Mouse (Mus musculus): Measurements from ENCODE around the gene Ythdf1. TPM values are rescaled to one million over a fixed set of nuclear protein-coding genes. Genes with fewer than 3 reads are reported as not detected.

Ythdf1 gene
- polyA plus RNA-seq, 1 experiment from 2014 or later: 68.5 TPM

GRCm38 (mm10) chr2:180954061-180955047 is 33.6 kb upstream of the Ythdf1 start, which contains the start of gene Nkain4:
Nkain4 (minus strand) TSS chr2:180954699.
- ATAC-seq (ENCODE audit: low FRiP score): peak; percentile 95
- Histone ChIP-seq H3K27ac (ENCODE audit: low read depth, low read length) (peak within 1 kb of the TSS; percentile 95), H3K9me3 (ENCODE audit: control insufficient read depth, low read length) (no peaks in the 10 kb centered on the region), H3K9ac (ENCODE audit: low read length) (peak within 1 kb of the TSS; percentile 74), H3K36me3 (ENCODE audit: control insufficient read depth, insufficient read depth, low read length) (no peaks in the 10 kb centered on the region), H3K4me2 (peak within 1 kb of the TSS; percentile 90), H3K4me3 (ENCODE audit: low read depth, low read length) (peak within 1 kb of the TSS; percentile 65), H3K4me1 (ENCODE audit: control insufficient read depth, insufficient read depth, low read length) (peaks cover 35% of the 10 kb centered on the region), H3K27me3 (ENCODE audit: control insufficient read depth, insufficient read depth, low read length) (no peaks in the 10 kb centered on the region)
- under 1% methylated on average over 52 of the region's 52 CpGs for WGBS
- peak; percentile 96 for DNase-seq (ENCODE audit: low spot score, missing footprints)

DNA sequence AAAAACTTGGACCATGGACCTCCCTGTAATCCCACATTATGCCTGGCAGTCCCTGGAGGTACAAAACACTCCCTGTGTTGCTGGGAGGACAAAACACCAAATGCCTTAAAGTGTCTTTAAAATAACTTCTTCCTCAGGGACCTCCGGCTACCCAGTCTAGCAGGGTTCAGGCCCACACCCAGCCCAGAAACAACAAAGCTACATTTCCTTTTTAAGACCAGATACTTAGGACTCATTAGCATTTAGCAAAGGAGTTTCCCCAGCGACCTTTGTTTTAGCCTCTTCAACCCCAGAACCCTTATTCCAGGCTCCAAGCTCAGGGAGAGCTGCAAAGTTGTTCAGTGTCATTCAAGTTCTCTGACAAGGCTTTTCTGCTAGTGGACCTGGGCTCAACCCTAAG is 32.9 kb upstream of the Ythdf1 start:
- H3K9ac ChIP-seq (ENCODE audit: low read length): peak overlapping the region; percentile 74
- peak overlapping the region; percentile 65 for H3K4me3 ChIP-seq (ENCODE audit: low read depth, low read length)
- DNase-seq (ENCODE audit: low spot score, missing footprints): no peak
- ATAC-seq (ENCODE audit: low FRiP score): no peak
- H3K4me1 ChIP-seq (ENCODE audit: control insufficient read depth, insufficient read depth, low read length): peaks cover 37% of the 10 kb centered on the region
- peak overlapping the region; percentile 95 for H3K27ac ChIP-seq (ENCODE audit: low read depth, low read length)
- peak overlapping the region; percentile 90 for H3K4me2 ChIP-seq
- no peaks in the 10 kb centered on the region for H3K36me3 ChIP-seq (ENCODE audit: control insufficient read depth, insufficient read depth, low read length)
- H3K27me3 ChIP-seq (ENCODE audit: control insufficient read depth, insufficient read depth, low read length): no peaks in the 10 kb centered on the region
- 8% methylated on average over 2 of the region's 2 CpGs for WGBS
- H3K9me3 ChIP-seq (ENCODE audit: control insufficient read depth, low read length): no peaks in the 10 kb centered on the region

DNA sequence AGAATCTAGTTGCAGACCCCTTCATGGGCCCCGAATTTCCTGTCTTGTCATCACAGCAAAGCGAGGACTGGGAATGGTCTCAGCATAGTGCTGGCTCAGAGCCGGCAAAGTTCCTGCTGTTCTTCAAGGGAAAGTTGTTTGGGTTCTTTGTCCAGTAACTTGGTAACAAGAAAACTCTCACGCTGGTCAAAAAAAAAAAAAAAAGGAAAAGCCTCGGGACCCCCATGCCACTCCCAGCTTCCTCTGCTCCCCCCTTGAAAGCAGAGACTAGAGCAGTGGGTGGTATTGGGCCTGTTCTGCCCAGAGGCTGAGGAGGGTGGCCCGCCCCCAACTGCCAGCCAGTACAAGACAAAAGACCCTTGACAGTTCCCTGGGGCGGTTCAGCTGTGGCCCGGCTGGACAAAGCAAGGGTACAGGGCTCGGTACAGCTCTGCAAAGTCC is 32.0 kb upstream of the Ythdf1 start:
- peaks cover 37% of the 10 kb centered on the region for H3K4me1 ChIP-seq (ENCODE audit: control insufficient read depth, insufficient read depth, low read length)
- peak overlapping the region; percentile 65 for H3K4me3 ChIP-seq (ENCODE audit: low read depth, low read length)
- H3K9me3 ChIP-seq (ENCODE audit: control insufficient read depth, low read length): no peaks in the 10 kb centered on the region
- H3K9ac ChIP-seq (ENCODE audit: low read length): peak overlapping the region; percentile 74
- ATAC-seq (ENCODE audit: low FRiP score) (peak; percentile 50), DNase-seq (ENCODE audit: low spot score, missing footprints) (peak; percentile 92)
- H3K36me3 ChIP-seq (ENCODE audit: control insufficient read depth, insufficient read depth, low read length): no peaks in the 10 kb centered on the region
- peak overlapping the region; percentile 90 for H3K4me2 ChIP-seq
- WGBS: 11% methylated on average over 9 of the region's 9 CpGs
- no peaks in the 10 kb centered on the region for H3K27me3 ChIP-seq (ENCODE audit: control insufficient read depth, insufficient read depth, low read length)
- peak overlapping the region; percentile 95 for H3K27ac ChIP-seq (ENCODE audit: low read depth, low read length)

GRCm38 (mm10) chr2:180949947-180950346 is 29.2 kb upstream of the Ythdf1 start:
- Histone ChIP-seq H3K4me3 (ENCODE audit: low read depth, low read length) (no peak overlapping the region), H3K27me3 (ENCODE audit: control insufficient read depth, insufficient read depth, low read length) (no peaks in the 10 kb centered on the region), H3K36me3 (ENCODE audit: control insufficient read depth, insufficient read depth, low read length) (no peaks in the 10 kb centered on the region), H3K27ac (ENCODE audit: low read depth, low read length) (no peak overlapping the region), H3K9me3 (ENCODE audit: control insufficient read depth, low read length) (no peaks in the 10 kb centered on the region), H3K9ac (ENCODE audit: low read length) (no peak overlapping the region), H3K4me2 (no peak overlapping the region), H3K4me1 (ENCODE audit: control insufficient read depth, insufficient read depth, low read length) (peaks cover 36% of the 10 kb centered on the region)
- 16% methylated on average over 1 of the region's 1 CpGs for WGBS
- ATAC-seq (ENCODE audit: low FRiP score): no peak
- no peak for DNase-seq (ENCODE audit: low spot score, missing footprints)

- Histone ChIP-seq H3K4me2 (no peak overlapping the region), H3K9me3 (ENCODE audit: control insufficient read depth, low read length) (no peaks in the 10 kb centered on the region), H3K9ac (ENCODE audit: low read length) (no peak overlapping the region), H3K4me3 (ENCODE audit: low read depth, low read length) (no peak overlapping the region), H3K27me3 (ENCODE audit: control insufficient read depth, insufficient read depth, low read length) (no peaks in the 10 kb centered on the region), H3K27ac (ENCODE audit: low read depth, low read length) (no peak overlapping the region), H3K36me3 (ENCODE audit: control insufficient read depth, insufficient read depth, low read length) (no peaks in the 10 kb centered on the region), H3K4me1 (ENCODE audit: control insufficient read depth, insufficient read depth, low read length) (no peaks in the 10 kb centered on the region)
- DNase-seq (ENCODE audit: low spot score, missing footprints) (no peak), ATAC-seq (ENCODE audit: low FRiP score) (no peak)
Observed at GRCm38 (mm10) chr2:180941869-180942268, 21.1 kb upstream of the Ythdf1 start.

GRCm38 (mm10) chr2:180940187-180940586 is 19.4 kb upstream of the Ythdf1 start:
- H3K4me2 ChIP-seq: no peak overlapping the region

GRCm38 (mm10) chr2:180932418-180932817 is 11.7 kb upstream of the Ythdf1 start:
- Histone ChIP-seq H3K9me3 (ENCODE audit: control insufficient read depth, low read length) (no peaks in the 10 kb centered on the region), H3K4me1 (ENCODE audit: control insufficient read depth, insufficient read depth, low read length) (no peaks in the 10 kb centered on the region), H3K9ac (ENCODE audit: low read length) (no peak overlapping the region), H3K4me2 (no peak overlapping the region), H3K27me3 (ENCODE audit: control insufficient read depth, insufficient read depth, low read length) (no peaks in the 10 kb centered on the region), H3K36me3 (ENCODE audit: control insufficient read depth, insufficient read depth, low read length) (no peaks in the 10 kb centered on the region), H3K4me3 (ENCODE audit: low read depth, low read length) (no peak overlapping the region), H3K27ac (ENCODE audit: low read depth, low read length) (no peak overlapping the region)
- WGBS: 90% methylated on average over 1 of the region's 1 CpGs
- ATAC-seq (ENCODE audit: low FRiP score): peak; percentile 42; the same call in 1 of the 2 replicates
- no peak for DNase-seq (ENCODE audit: low spot score, missing footprints)

More at GRCm38 (mm10) chr2:180940187-180940586, 19.4 kb upstream of the Ythdf1 start:
- Histone ChIP-seq H3K9ac (ENCODE audit: low read length) (no peak overlapping the region), H3K9me3 (ENCODE audit: control insufficient read depth, low read length) (no peaks in the 10 kb centered on the region), H3K36me3 (ENCODE audit: control insufficient read depth, insufficient read depth, low read length) (no peaks in the 10 kb centered on the region), H3K4me3 (ENCODE audit: low read depth, low read length) (no peak overlapping the region), H3K27me3 (ENCODE audit: control insufficient read depth, insufficient read depth, low read length) (no peaks in the 10 kb centered on the region), H3K27ac (ENCODE audit: low read depth, low read length) (no peak overlapping the region), H3K4me1 (ENCODE audit: control insufficient read depth, insufficient read depth, low read length) (no peaks in the 10 kb centered on the region)
- no peak for ATAC-seq (ENCODE audit: low FRiP score)
- no peak for DNase-seq (ENCODE audit: low spot score, missing footprints)

DNA sequence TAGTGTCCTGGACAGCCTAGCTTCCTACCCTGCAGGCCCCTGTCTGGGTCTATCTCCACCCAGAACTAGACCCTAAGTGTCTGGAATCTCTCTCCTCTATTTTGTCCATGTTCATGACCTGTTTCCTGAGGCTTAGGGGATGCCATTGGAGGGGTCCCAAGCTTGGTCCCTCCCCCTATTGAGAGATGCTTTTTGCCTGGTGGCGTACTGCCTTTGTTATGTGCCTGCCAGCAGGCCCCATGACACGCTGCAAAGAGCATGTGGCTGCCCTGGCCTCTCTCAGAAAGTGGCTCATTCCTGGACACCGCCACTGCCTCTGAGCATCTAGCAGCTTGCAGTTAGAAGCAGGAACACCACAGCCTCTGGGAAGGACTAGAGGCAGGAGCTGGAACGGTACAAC is 8.0 kb upstream of the Ythdf1 start, which contains the start of gene Birc7:
Gene Birc7, plus strand, starts transcription at position 301 of the 400 bp plus-strand sequence.
- Histone ChIP-seq H3K36me3 (ENCODE audit: control insufficient read depth, insufficient read depth, low read length) (no peaks in the 10 kb centered on the region), H3K4me2 (no peak within 1 kb of the TSS), H3K9me3 (ENCODE audit: control insufficient read depth, low read length) (no peaks in the 10 kb centered on the region), H3K27me3 (ENCODE audit: control insufficient read depth, insufficient read depth, low read length) (no peaks in the 10 kb centered on the region), H3K4me1 (ENCODE audit: control insufficient read depth, insufficient read depth, low read length) (no peaks in the 10 kb centered on the region), H3K9ac (ENCODE audit: low read length) (no peak within 1 kb of the TSS; the same call in 1 of the 2 replicates), H3K27ac (ENCODE audit: low read depth, low read length) (no peak within 1 kb of the TSS), H3K4me3 (ENCODE audit: low read depth, low read length) (no peak within 1 kb of the TSS)
- WGBS: 48% methylated on average over 4 of the region's 4 CpGs
- no peak for DNase-seq (ENCODE audit: low spot score, missing footprints)
- ATAC-seq (ENCODE audit: low FRiP score): no peak

DNA sequence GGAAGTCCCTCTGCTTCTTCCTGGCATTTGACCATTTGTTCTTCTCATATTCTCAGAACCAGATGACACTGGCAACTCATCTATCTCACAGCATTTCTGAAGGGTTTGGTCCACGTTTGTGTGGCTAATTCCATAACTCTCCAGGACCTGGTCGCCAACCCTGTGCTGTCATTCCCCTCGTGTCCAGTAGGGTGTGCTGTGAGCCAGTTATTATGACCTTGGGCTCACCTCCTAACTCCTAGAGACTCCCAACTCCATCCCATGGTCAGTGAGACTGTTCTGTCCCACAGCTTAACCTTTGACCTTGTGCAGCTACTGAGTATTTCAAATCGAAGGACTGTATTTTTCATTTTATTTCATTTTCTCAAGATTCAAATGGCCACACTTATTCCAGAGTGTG is 4.4 kb upstream of the Ythdf1 start:
- peak; percentile 97 for DNase-seq (ENCODE audit: low spot score, missing footprints)
- Histone ChIP-seq H3K27ac (ENCODE audit: low read depth, low read length) (no peak overlapping the region), H3K9me3 (ENCODE audit: control insufficient read depth, low read length) (no peaks in the 10 kb centered on the region), H3K36me3 (ENCODE audit: control insufficient read depth, insufficient read depth, low read length) (no peaks in the 10 kb centered on the region), H3K9ac (ENCODE audit: low read length) (no peak overlapping the region), H3K4me2 (no peak overlapping the region), H3K4me3 (ENCODE audit: low read depth, low read length) (no peak overlapping the region), H3K27me3 (ENCODE audit: control insufficient read depth, insufficient read depth, low read length) (no peaks in the 10 kb centered on the region), H3K4me1 (ENCODE audit: control insufficient read depth, insufficient read depth, low read length) (no peaks in the 10 kb centered on the region; the same call in 1 of the 2 replicates)
- 4% methylated on average over 4 of the region's 4 CpGs for WGBS
- no peak for ATAC-seq (ENCODE audit: low FRiP score)
